Mouse (Mus musculus) embryonic facial prominence, embryonic 13.5 days (tissue): Measurements from ENCODE around the gene Cd4. TPM values are rescaled to one million over a fixed set of nuclear protein-coding genes. Genes with fewer than 3 reads are reported as not detected.
A peak's percentile ranks its signal among the peaks of the same experiment; 100 is the strongest.
"Not testable (repeated sequence)": the region's sequence is repeated elsewhere in the genome, so short reads cannot be mapped to it uniquely, and the experiment has no call there.

ENCODE experiments used
- ATAC-seq: fragments of 200-750 bp; cut with Nextera tagmentation; 2 replicates; pipeline ENCODE4 v1.8.0; 2017; ENCODE audit warnings: low read depth; ENCODE audit not compliant: insufficient number of reproducible peaks, insufficient read depth, low FRiP score, low TSS enrichment
- H3K27ac ChIP-seq: fragments of 300-500 bp; sonication (generic); 2 replicates; pipeline ENCODE4 v1.5.1; 2015; ENCODE audit warnings: moderate library complexity, mild to moderate bottlenecking, inconsistent platforms
- H3K27me3 ChIP-seq: fragments of 300-500 bp; sonication (generic); 2 replicates; pipeline ENCODE4 v1.6.1; 2015; ENCODE audit warnings: mild to moderate bottlenecking, inconsistent platforms
- H3K36me3 ChIP-seq: fragments of 300-500 bp; sonication (generic); 2 replicates; pipeline ENCODE4 v1.6.1; 2015; ENCODE audit warnings: mild to moderate bottlenecking, inconsistent platforms
- H3K4me1 ChIP-seq: fragments of 300-500 bp; sonication (generic); 2 replicates; pipeline ENCODE4 v1.6.1; 2015; ENCODE audit warnings: inconsistent platforms
- H3K4me2 ChIP-seq: fragments of 300-500 bp; sonication (generic); 2 replicates; pipeline ENCODE4 v1.6.1; 2015; ENCODE audit warnings: moderate library complexity, mild to moderate bottlenecking, inconsistent platforms
- H3K4me3 ChIP-seq: fragments of 300-500 bp; sonication (generic); 2 replicates; pipeline ENCODE4 v1.5.1; 2015; ENCODE audit warnings: mild to moderate bottlenecking, inconsistent platforms
- H3K9ac ChIP-seq: fragments of 300-500 bp; sonication (generic); 2 replicates; pipeline ENCODE4 v1.6.1; 2015; ENCODE audit warnings: mild to moderate bottlenecking, inconsistent platforms
- H3K9me3 ChIP-seq: fragments of 300-500 bp; sonication (generic); 2 replicates; pipeline ENCODE4 v1.6.1; 2016; ENCODE audit warnings: inconsistent platforms
- WGBS: fragments of 180-500 bp; shearing (Covaris S2); methylation state at CpG from one replicate; pipeline ENCODE4 v1.1.7; 2015; ENCODE audit warnings: mixed read lengths; 5-methylcytosine and 5-hydroxymethylcytosine counted together
- polyA plus RNA-seq: library from polyadenylated mRNA; unstranded; fragments of >200 nt; fragmentation: Nextera tagmentation; extraction: Ambion mirVana; gene quantifications from 2 replicates; pipeline ENCODE4 v1.2.1, GENCODE M21; 2015

Cd4 gene
- polyA plus RNA-seq, 1 experiment from 2014 or later, result 0.37 TPM

- WGBS, result 82% methylated on average over 6 of the region's 6 CpGs
- Histone ChIP-seq H3K9me3 (no peaks in the 10 kb centered on the region), H3K27me3 (no peaks in the 10 kb centered on the region), H3K27ac (no peak overlapping the region; the same call in 1 of the 2 replicates), H3K36me3 (peaks cover 28% of the 10 kb centered on the region), H3K4me2 (no peak overlapping the region), H3K9ac (no peak overlapping the region), H3K4me1 (peaks cover 41% of the 10 kb centered on the region), H3K4me3 (no peak overlapping the region)
- ATAC-seq, result no peak
Measured at GRCm38 (mm10) chr6:124834512-124835081, 53.4 kb downstream of the Cd4 start.

DNA sequence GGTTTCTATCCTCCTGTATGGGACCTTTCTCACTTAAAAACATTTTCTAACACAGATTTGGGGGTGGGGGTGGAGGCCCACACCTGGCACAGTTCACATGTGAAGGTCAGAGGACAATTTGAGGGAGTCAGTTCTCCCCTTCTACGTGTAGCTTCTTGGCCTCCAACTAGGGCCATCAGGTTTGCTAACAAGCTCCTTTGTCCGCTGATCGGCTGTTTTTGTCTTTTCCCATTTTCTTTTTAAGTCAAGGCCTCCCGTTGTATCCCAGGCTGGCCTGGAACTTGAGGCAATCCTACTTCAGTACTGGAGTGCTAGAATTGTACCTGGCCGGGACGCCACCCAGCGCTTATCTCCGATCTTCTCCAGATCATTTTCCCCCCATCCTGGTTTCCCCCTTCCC, 56.4 kb downstream of the Cd4 start:
- no peak overlapping the region for H3K27ac ChIP-seq
- 0 out of 2 replicates have a peak overlapping the region, but pooled peaks have one; percentile 8 for H3K9ac ChIP-seq
- H3K9me3 ChIP-seq, result no peaks in the 10 kb centered on the region
- peaks cover 32% of the 10 kb centered on the region for H3K36me3 ChIP-seq
- H3K4me2 ChIP-seq, result peak overlapping the region; percentile 92; the same call in 1 of the 2 replicates
- H3K27me3 ChIP-seq, result no peaks in the 10 kb centered on the region
- H3K4me1 ChIP-seq, result peaks cover 50% of the 10 kb centered on the region
- WGBS, result 91% methylated on average over 8 of the region's 8 CpGs
- ATAC-seq, result no peak
- H3K4me3 ChIP-seq, result peak overlapping the region; percentile 67

GRCm38 (mm10) chr6:124831199-124831598, 56.8 kb downstream of the Cd4 start:
- 90% methylated on average over 4 of the region's 4 CpGs for WGBS
- peaks cover 34% of the 10 kb centered on the region for H3K36me3 ChIP-seq
- peaks cover 45% of the 10 kb centered on the region for H3K4me1 ChIP-seq
- not testable (repeated sequence) for H3K27me3 ChIP-seq, H3K27ac ChIP-seq, ATAC-seq, H3K9me3 ChIP-seq
- peak overlapping the region; percentile 67 for H3K4me3 ChIP-seq
- 0 out of 2 replicates have a peak overlapping the region, but pooled peaks have one; percentile 8 for H3K9ac ChIP-seq
- H3K4me2 ChIP-seq, result peak overlapping the region; percentile 92

DNA sequence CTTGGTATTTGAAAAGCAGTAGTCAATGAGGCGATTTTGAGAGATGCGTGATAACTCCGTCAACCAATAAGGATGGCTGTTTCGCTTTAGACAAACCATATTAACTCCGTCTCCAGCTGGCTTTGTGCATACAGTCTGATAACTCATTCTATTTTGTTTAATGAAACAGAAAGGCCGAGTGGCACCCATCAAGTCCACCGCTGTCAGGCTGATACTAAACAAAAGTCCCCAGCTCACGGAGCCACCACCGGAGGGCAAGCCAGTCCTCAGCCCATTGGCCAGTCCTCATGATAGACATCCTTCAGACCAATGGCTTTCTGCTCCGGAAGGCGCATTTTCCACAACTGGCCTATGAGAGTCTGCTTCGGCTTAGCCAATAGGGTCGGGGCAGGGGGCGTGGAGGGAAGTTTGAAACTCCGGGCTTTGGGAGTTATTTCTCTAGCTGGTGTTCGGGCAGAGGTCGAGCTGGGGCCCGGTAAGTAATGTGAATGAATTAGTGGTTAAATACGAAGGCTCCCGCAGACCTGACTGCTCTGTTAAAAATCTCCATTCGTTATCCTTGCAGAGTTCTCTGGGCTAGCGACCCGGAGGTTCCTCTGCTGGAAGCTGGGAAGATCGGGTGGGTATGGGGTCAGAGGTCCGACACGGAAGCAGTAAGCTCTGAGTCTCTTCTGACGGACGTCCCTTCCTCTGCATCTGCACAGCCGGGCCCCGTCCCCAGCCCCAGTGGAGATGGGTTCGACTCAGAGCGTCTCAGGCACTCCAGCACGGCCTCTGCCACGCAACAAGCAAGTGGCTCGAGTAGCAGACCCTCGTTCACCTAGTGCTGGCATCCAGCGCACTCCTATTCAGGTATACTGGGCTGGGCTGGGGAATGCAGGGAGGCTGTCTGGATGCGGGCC, 58.0 kb downstream of the Cd4 start:
- WGBS, result under 1% methylated on average over 38 of the region's 38 CpGs
- H3K4me1 ChIP-seq, result peaks cover 35% of the 10 kb centered on the region
- H3K27me3 ChIP-seq, result no peaks in the 10 kb centered on the region
- H3K9me3 ChIP-seq, result no peaks in the 10 kb centered on the region
- H3K4me3 ChIP-seq, result peak overlapping the region; percentile 67
- H3K4me2 ChIP-seq, result peak overlapping the region; percentile 92
- peaks cover 45% of the 10 kb centered on the region for H3K36me3 ChIP-seq
- peak; percentile 84 for ATAC-seq
- H3K9ac ChIP-seq, result peak overlapping the region; percentile 87
- peak overlapping the region; percentile 92 for H3K27ac ChIP-seq

- ATAC-seq, result peak; percentile 95
Measured at GRCm38 (mm10) chr6:124828868-124829798, 58.9 kb downstream of the Cd4 start, which contains the start of the genes Usp5 and Cdca3. Gene Usp5 (minus strand): TSS chr6:124829484. Gene Cdca3 (plus strand): TSS chr6:124829547.

DNA sequence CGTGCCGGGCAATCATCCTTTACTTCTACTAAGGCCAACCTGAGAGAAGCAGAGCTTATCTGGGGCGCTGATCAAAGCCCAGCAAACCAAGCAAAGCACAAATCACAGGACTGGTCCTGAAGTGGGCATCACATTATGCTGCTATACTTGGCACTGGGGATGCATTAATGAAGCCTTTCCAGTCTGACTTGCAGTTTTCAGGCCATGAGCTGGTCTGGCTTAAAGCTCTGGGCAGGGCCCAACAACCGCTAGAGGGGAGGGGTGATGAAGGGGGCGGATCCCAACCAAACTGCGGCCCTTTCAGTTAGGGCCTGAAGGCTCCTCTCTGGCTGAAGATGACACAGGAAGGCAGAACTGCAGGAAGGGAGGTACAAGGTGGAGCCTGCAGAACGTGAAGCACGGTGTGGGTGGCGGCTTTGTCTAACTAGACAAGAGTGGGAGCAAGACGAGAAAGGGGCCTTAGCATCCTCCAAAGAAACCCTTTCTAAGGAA, 59.9 kb downstream of the Cd4 start:
- ATAC-seq, result no peak
- Histone ChIP-seq H3K27ac (peak overlapping the region; percentile 92), H3K36me3 (peaks cover 49% of the 10 kb centered on the region)

More at GRCm38 (mm10) chr6:124828868-124829798, 58.9 kb downstream of the Cd4 start, which contains the start of the genes Usp5 and Cdca3:
- H3K9me3 ChIP-seq, result no peaks in the 10 kb centered on the region
- WGBS, result under 1% methylated on average over 55 of the region's 55 CpGs
- H3K4me3 ChIP-seq, result peak within 1 kb of the TSS; percentile 67
- H3K27me3 ChIP-seq, result no peaks in the 10 kb centered on the region
- peaks cover 34% of the 10 kb centered on the region for H3K4me1 ChIP-seq
- H3K9ac ChIP-seq, result peak within 1 kb of the TSS; percentile 87
- peaks cover 48% of the 10 kb centered on the region for H3K36me3 ChIP-seq
- H3K4me2 ChIP-seq, result peak within 1 kb of the TSS; percentile 92
- peak within 1 kb of the TSS; percentile 92 for H3K27ac ChIP-seq

DNA sequence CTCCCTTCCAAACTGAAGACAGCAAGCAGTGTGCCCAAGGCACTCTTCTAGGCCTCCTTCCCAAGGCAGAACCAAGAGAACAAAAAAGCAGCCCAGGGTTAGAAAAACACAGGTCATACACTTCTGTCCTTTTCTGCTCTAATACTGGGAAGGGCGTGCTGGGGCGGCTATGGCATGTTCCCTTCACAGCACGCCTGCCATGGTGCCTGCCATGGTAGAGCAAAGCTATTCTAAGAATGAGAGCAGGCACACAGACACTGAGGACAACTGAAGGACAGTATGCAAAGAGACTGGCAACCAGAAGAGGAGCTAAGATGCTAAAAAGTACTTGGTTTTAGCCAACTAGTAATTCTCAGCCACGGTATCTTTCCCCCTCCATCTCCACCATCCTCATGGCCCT, 66.0 kb downstream of the Cd4 start:
- no peak overlapping the region for H3K9ac ChIP-seq
- WGBS, result 94% methylated on average over 4 of the region's 4 CpGs
- peaks cover 93% of the 10 kb centered on the region for H3K36me3 ChIP-seq
- ATAC-seq, result no peak
- H3K27me3 ChIP-seq, result no peaks in the 10 kb centered on the region
- H3K4me1 ChIP-seq, result peaks cover under 1% of the 10 kb centered on the region; the same call in 1 of the 2 replicates
- no peaks in the 10 kb centered on the region for H3K9me3 ChIP-seq
- H3K4me3 ChIP-seq, result no peak overlapping the region
- no peak overlapping the region for H3K27ac ChIP-seq
- H3K4me2 ChIP-seq, result no peak overlapping the region

More for the DNA sequence above, 59.9 kb downstream of the Cd4 start:
- Histone ChIP-seq H3K4me2 (peak overlapping the region; percentile 92), H3K4me3 (peak overlapping the region; percentile 67), H3K27me3 (no peaks in the 10 kb centered on the region), H3K9me3 (no peaks in the 10 kb centered on the region), H3K4me1 (peaks cover 34% of the 10 kb centered on the region), H3K9ac (peak overlapping the region; percentile 75)
- 23% methylated on average over 10 of the region's 10 CpGs for WGBS

DNA sequence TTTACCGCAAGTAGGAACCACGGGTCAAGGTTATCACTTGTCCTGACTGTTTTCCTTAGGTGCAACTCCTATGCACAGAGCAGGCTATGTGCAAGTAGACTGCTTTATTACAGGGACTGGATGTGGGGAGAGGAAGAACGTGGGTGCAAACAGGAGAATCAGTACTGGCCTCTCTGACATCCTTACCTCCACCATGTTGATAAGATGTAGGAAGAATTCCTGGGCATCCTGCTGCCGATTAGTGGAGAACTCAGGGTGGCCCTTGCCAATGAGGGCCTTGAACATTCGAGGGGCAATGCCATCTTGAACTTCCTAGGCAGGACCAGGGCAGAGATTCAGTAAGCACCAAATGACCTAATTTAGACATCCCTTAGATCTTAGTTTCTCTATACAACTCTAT, 67.1 kb downstream of the Cd4 start:
- Histone ChIP-seq H3K9ac (no peak overlapping the region), H3K27ac (no peak overlapping the region), H3K27me3 (no peaks in the 10 kb centered on the region), H3K4me3 (no peak overlapping the region), H3K4me2 (no peak overlapping the region), H3K9me3 (no peaks in the 10 kb centered on the region), H3K36me3 (peaks cover 99% of the 10 kb centered on the region), H3K4me1 (no peaks in the 10 kb centered on the region)
- ATAC-seq, result no peak
- WGBS, result 93% methylated on average over 5 of the region's 5 CpGs

DNA sequence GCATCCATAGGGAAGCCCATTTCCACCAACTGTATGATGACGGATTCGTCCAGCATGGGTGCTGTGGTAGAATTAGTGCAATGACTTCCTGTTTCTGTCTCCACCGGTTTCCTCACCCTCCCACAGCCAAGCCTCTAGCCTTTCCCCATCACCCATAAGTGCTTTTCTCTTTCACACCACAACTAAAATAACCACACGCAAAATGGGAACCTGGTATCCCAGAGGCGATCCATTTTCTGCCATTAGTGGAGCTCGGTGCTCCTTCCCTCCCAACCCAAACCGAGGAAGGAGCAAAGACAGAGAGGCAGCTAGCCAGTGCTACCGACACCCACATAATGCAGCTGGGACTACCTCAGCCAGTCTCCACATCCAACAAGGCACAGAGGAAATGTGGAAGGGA, 70.0 kb downstream of the Cd4 start:
- WGBS, result 90% methylated on average over 8 of the region's 8 CpGs

DNA sequence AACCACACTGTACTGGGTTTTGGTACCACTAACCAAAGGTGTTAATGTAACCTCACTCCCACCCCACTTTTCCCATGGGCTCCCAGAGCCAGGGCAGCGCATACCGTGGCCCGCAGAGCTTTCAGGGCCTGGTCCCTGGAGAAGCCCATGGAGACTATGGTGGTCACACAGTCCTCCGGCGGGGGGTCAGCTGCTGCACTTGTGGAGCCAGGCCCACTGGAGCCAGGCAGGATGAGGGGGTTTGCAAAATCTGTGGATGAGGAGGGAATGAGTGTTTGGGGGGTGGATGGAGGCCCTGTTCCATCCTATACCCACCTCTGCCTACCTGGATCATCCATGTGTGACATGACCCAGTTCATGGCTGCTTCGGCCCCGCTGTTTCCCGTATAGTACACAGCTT, 70.5 kb downstream of the Cd4 start:
- Histone ChIP-seq H3K27me3 (no peaks in the 10 kb centered on the region), H3K9me3 (no peaks in the 10 kb centered on the region), H3K9ac (0 out of 2 replicates have a peak overlapping the region, but pooled peaks have one; percentile 21), H3K27ac (no peak overlapping the region), H3K4me1 (peaks cover 16% of the 10 kb centered on the region), H3K4me3 (no peak overlapping the region), H3K4me2 (no peak overlapping the region), H3K36me3 (peaks cover 76% of the 10 kb centered on the region)
- 96% methylated on average over 8 of the region's 8 CpGs for WGBS
- ATAC-seq, result no peak

More for the DNA sequence above, 70.0 kb downstream of the Cd4 start:
- Histone ChIP-seq H3K9me3 (no peaks in the 10 kb centered on the region), H3K9ac (no peak overlapping the region), H3K4me1 (peaks cover 12% of the 10 kb centered on the region), H3K4me2 (no peak overlapping the region), H3K4me3 (no peak overlapping the region), H3K27ac (no peak overlapping the region), H3K36me3 (peaks cover 80% of the 10 kb centered on the region), H3K27me3 (no peaks in the 10 kb centered on the region)
- ATAC-seq, result no peak

GRCm38 (mm10) chr6:124817125-124817524, 70.9 kb downstream of the Cd4 start:
- no peaks in the 10 kb centered on the region for H3K9me3 ChIP-seq
- no peak for ATAC-seq
- WGBS, result 94% methylated on average over 11 of the region's 11 CpGs
- no peak overlapping the region for H3K4me3 ChIP-seq
- H3K4me1 ChIP-seq, result peaks cover 20% of the 10 kb centered on the region
- H3K36me3 ChIP-seq, result peaks cover 76% of the 10 kb centered on the region
- H3K9ac ChIP-seq, result no peak overlapping the region
- no peaks in the 10 kb centered on the region for H3K27me3 ChIP-seq
- H3K27ac ChIP-seq, result no peak overlapping the region
- no peak overlapping the region for H3K4me2 ChIP-seq
